ENCODE assay signal across 15 mouse cellular contexts in genomic region chr1:127675253-127675652, GRCm38 (mm10). TPM values are rescaled to one million over a fixed set of nuclear protein-coding genes. Genes with fewer than 3 reads are reported as not detected.
DNase-seq lines count a peak whose midpoint lies in the region; ATAC-seq and TF ChIP-seq lines count a peak whose summit lies in the region.
"Had no signal": no experiment of that assay in that cellular context is flagged by ENCODE, and none has a peak within 500 bp of the region (broad histone marks: within the 10 kb centered on the region; RNA-seq: fewer than 3 reads in every experiment).

No protein-coding gene starts in this region.

- TF ChIP-seq EP300 in lung, postnatal 0 days (IDR thresholded peaks at IDR 0.05) = no peak

- TF ChIP-seq CTCF in lung, postnatal 0 days (IDR thresholded peaks at IDR 0.05) = no peak

- H3K36me3 ChIP-seq in hindbrain, embryonic 11.5 days (ENCODE audit: control insufficient read depth, insufficient read depth, low read length) = no peaks in the 10 kb centered on the region
- no peaks in the 10 kb centered on the region for H3K36me3 ChIP-seq in hindbrain, embryonic 10.5 days
- no peaks in the 10 kb centered on the region; the same call in 1 of the 2 replicates for H3K36me3 ChIP-seq in hindbrain, embryonic 14.5 days (replicated peaks; ENCODE audit: control insufficient read depth, insufficient read depth)
- H3K36me3 ChIP-seq in midbrain, embryonic 12.5 days = no peaks in the 10 kb centered on the region
- no peaks in the 10 kb centered on the region for H3K36me3 ChIP-seq in neural tube, embryonic 15.5 days
- no peaks in the 10 kb centered on the region for H3K36me3 ChIP-seq in lung, postnatal 0 days (ENCODE audit: insufficient read depth, low read length)
- H3K36me3 ChIP-seq: limb, embryonic 10.5 days; liver, embryonic 12.5 days had no signal

- peak overlapping the region; percentile 21 for H3K4me2 ChIP-seq in hindbrain, embryonic 11.5 days (replicated peaks; ENCODE audit: low read depth, low read length)
- H3K4me2 ChIP-seq in hindbrain, embryonic 14.5 days (replicated peaks) = peak overlapping the region; percentile 83
- H3K4me2 ChIP-seq in midbrain, embryonic 12.5 days (replicated peaks) = peak overlapping the region; percentile 93
- peak overlapping the region; percentile 80 for H3K4me2 ChIP-seq in neural tube, embryonic 15.5 days
- H3K4me2 ChIP-seq in lung, postnatal 0 days (replicated peaks; ENCODE audit: low read depth, low read length) = no peak overlapping the region
- H3K4me2 ChIP-seq: liver, embryonic 12.5 days had no signal

- H3K4me3 ChIP-seq in hindbrain, embryonic 11.5 days (ENCODE audit: low read depth, low read length) = peak overlapping the region; percentile 60; the same call in 1 of the 2 replicates
- no peak overlapping the region for H3K4me3 ChIP-seq in hindbrain, embryonic 10.5 days
- H3K4me3 ChIP-seq in hindbrain, embryonic 14.5 days (replicated peaks; ENCODE audit: low read length) = peak overlapping the region; percentile 66
- H3K4me3 ChIP-seq in midbrain, embryonic 12.5 days = peak overlapping the region; percentile 68
- H3K4me3 ChIP-seq in neural tube, embryonic 15.5 days (replicated peaks) = peak overlapping the region; percentile 62
- no peak overlapping the region for H3K4me3 ChIP-seq in lung, postnatal 0 days (ENCODE audit: low read depth, low read length)
- H3K4me3 ChIP-seq: limb, embryonic 10.5 days; liver, embryonic 12.5 days had no signal

- H3K4me1 ChIP-seq in hindbrain, embryonic 11.5 days (replicated peaks; ENCODE audit: control insufficient read depth, insufficient read depth, low read length) = peaks cover 6% of the 10 kb centered on the region; the same call in 1 of the 2 replicates
- H3K4me1 ChIP-seq in hindbrain, embryonic 10.5 days (replicated peaks) = peaks cover 32% of the 10 kb centered on the region
- H3K4me1 ChIP-seq in hindbrain, embryonic 14.5 days (replicated peaks; ENCODE audit: control insufficient read depth, insufficient read depth, low read length) = peaks cover 16% of the 10 kb centered on the region; the same call in 1 of the 2 replicates
- peaks cover 28% of the 10 kb centered on the region; the same call in 1 of the 2 replicates for H3K4me1 ChIP-seq in midbrain, embryonic 12.5 days
- H3K4me1 ChIP-seq in neural tube, embryonic 15.5 days = peaks cover 36% of the 10 kb centered on the region
- no peaks in the 10 kb centered on the region for H3K4me1 ChIP-seq in lung, postnatal 0 days (ENCODE audit: insufficient read depth, low read depth, low read length)

- peak; percentile 37 for DNase-seq in hindbrain, embryonic 11.5 days (ENCODE audit: low spot score)
- no peak for DNase-seq in hindbrain, embryonic 10.5 days (ENCODE audit: low spot score)
- DNase-seq in hindbrain, embryonic 14.5 days (ENCODE audit: low spot score) = no peak
- no peak for DNase-seq in frontal cortex, postnatal 36 days (ENCODE audit: low spot score in 2 of 2)
- DNase-seq in lung, postnatal 0 days (ENCODE audit: low spot score) = no peak
- DNase-seq: adrenal gland, adult 8-10 months; cerebellum, adult 18-20 months; embryo, embryonic 11 days had no signal

- no peak for ATAC-seq in hindbrain, embryonic 11.5 days (ENCODE audit: low FRiP score)
- no peak for ATAC-seq in hindbrain, embryonic 14.5 days (ENCODE audit: low FRiP score)
- ATAC-seq in midbrain, embryonic 12.5 days (ENCODE audit: low FRiP score, low read depth) = no peak
- ATAC-seq in neural tube, embryonic 15.5 days (ENCODE audit: low FRiP score) = no peak
- ATAC-seq in lung, postnatal 0 days = no peak
- ATAC-seq: CD4-positive, CD25-positive, alpha-beta regulatory T cell, adult 4 months; inflammation-experienced regulatory T-cells, adult 6 months; liver, embryonic 12.5 days had no signal

- H3K27ac ChIP-seq in hindbrain, embryonic 11.5 days (ENCODE audit: low read depth, low read length) = no peak overlapping the region
- no peak overlapping the region for H3K27ac ChIP-seq in hindbrain, embryonic 10.5 days
- H3K27ac ChIP-seq in hindbrain, embryonic 14.5 days = peak overlapping the region; percentile 75
- H3K27ac ChIP-seq in midbrain, embryonic 12.5 days (replicated peaks) = 0 out of 2 replicates have a peak overlapping the region, but pooled peaks have one; percentile 83
- peak overlapping the region; percentile 64 for H3K27ac ChIP-seq in neural tube, embryonic 15.5 days (replicated peaks)
- H3K27ac ChIP-seq in lung, postnatal 0 days (ENCODE audit: low read length) = no peak overlapping the region
- H3K27ac ChIP-seq: limb, embryonic 10.5 days; liver, embryonic 12.5 days had no signal

- H3K9ac ChIP-seq in hindbrain, embryonic 11.5 days (ENCODE audit: low read depth, low read length) = peak overlapping the region; percentile 77; the same call in 1 of the 2 replicates
- H3K9ac ChIP-seq in hindbrain, embryonic 14.5 days = peak overlapping the region; percentile 77
- peak overlapping the region; percentile 29; the same call in 1 of the 2 replicates for H3K9ac ChIP-seq in midbrain, embryonic 12.5 days (replicated peaks)
- H3K9ac ChIP-seq in neural tube, embryonic 15.5 days (replicated peaks) = no peak overlapping the region
- no peak overlapping the region for H3K9ac ChIP-seq in lung, postnatal 0 days (replicated peaks; ENCODE audit: low read depth)
- H3K9ac ChIP-seq: liver, embryonic 12.5 days had no signal

- 25% methylated on average over 1 of the region's 1 CpGs for WGBS in hindbrain, embryonic 11.5 days
- 34% methylated on average over 1 of the region's 1 CpGs for WGBS in hindbrain, embryonic 10.5 days
- WGBS in hindbrain, embryonic 14.5 days = 38% methylated on average over 1 of the region's 1 CpGs
- WGBS in midbrain, embryonic 12.5 days = 30% methylated on average over 1 of the region's 1 CpGs
- WGBS in neural tube, embryonic 15.5 days = 33% methylated on average over 1 of the region's 1 CpGs
- WGBS in lung, postnatal 0 days = 60% methylated on average over 1 of the region's 1 CpGs

- H3K9me3 ChIP-seq in hindbrain, embryonic 11.5 days (ENCODE audit: control insufficient read depth, low read length) = no peaks in the 10 kb centered on the region
- H3K9me3 ChIP-seq in hindbrain, embryonic 10.5 days = no peaks in the 10 kb centered on the region
- no peaks in the 10 kb centered on the region for H3K9me3 ChIP-seq in hindbrain, embryonic 14.5 days (ENCODE audit: control insufficient read depth, low read length)
- H3K9me3 ChIP-seq in midbrain, embryonic 12.5 days = no peaks in the 10 kb centered on the region
- H3K9me3 ChIP-seq in neural tube, embryonic 15.5 days (replicated peaks) = no peaks in the 10 kb centered on the region
- H3K9me3 ChIP-seq in lung, postnatal 0 days (ENCODE audit: low read length) = no peaks in the 10 kb centered on the region
- H3K9me3 ChIP-seq: limb, embryonic 10.5 days; liver, embryonic 12.5 days had no signal

- peaks cover 31% of the 10 kb centered on the region for H3K27me3 ChIP-seq in hindbrain, embryonic 11.5 days (ENCODE audit: control insufficient read depth, insufficient read depth, low read length)
- peaks cover 73% of the 10 kb centered on the region for H3K27me3 ChIP-seq in hindbrain, embryonic 10.5 days (ENCODE audit: insufficient read depth, poor library complexity, severe bottlenecking)
- peaks cover 12% of the 10 kb centered on the region; the same call in 1 of the 2 replicates for H3K27me3 ChIP-seq in hindbrain, embryonic 14.5 days (ENCODE audit: control insufficient read depth, insufficient read depth, low read length)
- peaks cover 64% of the 10 kb centered on the region for H3K27me3 ChIP-seq in midbrain, embryonic 12.5 days
- H3K27me3 ChIP-seq in neural tube, embryonic 15.5 days (replicated peaks) = peaks cover 39% of the 10 kb centered on the region
- H3K27me3 ChIP-seq in lung, postnatal 0 days (replicated peaks; ENCODE audit: insufficient read depth, low read length) = peaks cover 33% of the 10 kb centered on the region

RNA-seq across cellular contexts. Expression of gene Tmem163, which starts 4.1 kb away (rescaled TPM):
- 34.1 and 36.2 TPM in 2 replicates for polyA plus RNA-seq in hindbrain, embryonic 11.5 days (2014; fragmentation: Nextera tagmentation; extraction: Ambion mirVana)
- polyA plus RNA-seq in hindbrain, embryonic 10.5 days (2016; fragmentation: Nextera tagmentation; extraction: Ambion mirVana) = 12.4 and 28.8 TPM in 2 replicates
- polyA plus RNA-seq in hindbrain, embryonic 14.5 days (2014; fragmentation: Nextera tagmentation; extraction: Ambion mirVana) = 55.6 and 61.5 TPM in 2 replicates
- polyA plus RNA-seq in midbrain, embryonic 12.5 days (2016; fragmentation: Nextera tagmentation; extraction: Ambion mirVana) = 55.1 and 55.2 TPM in 2 replicates
- polyA plus RNA-seq in neural tube, embryonic 15.5 days (2015; fragmentation: Nextera tagmentation; extraction: Ambion mirVana) = 47.1 and 54.1 TPM in 2 replicates
- polyA plus RNA-seq in lung, postnatal 0 days (2015; fragmentation: Nextera tagmentation; extraction: Ambion mirVana) = 19.6 and 20.0 TPM in 2 replicates

RNA-seq across cellular contexts. Expression of gene Acmsd, which starts 54.0 kb away (rescaled TPM):
- 0.17 and 0.37 TPM in 2 replicates for polyA plus RNA-seq in hindbrain, embryonic 11.5 days (2014; fragmentation: Nextera tagmentation; extraction: Ambion mirVana)
- polyA plus RNA-seq in hindbrain, embryonic 10.5 days (2016; fragmentation: Nextera tagmentation; extraction: Ambion mirVana) = 0.27 and 0.35 TPM in 2 replicates
- polyA plus RNA-seq in hindbrain, embryonic 14.5 days (2014; fragmentation: Nextera tagmentation; extraction: Ambion mirVana) = 0.17 TPM in 1 of 2 replicates, not detected in the other
- polyA plus RNA-seq in midbrain, embryonic 12.5 days (2016; fragmentation: Nextera tagmentation; extraction: Ambion mirVana) = 0.25 and 0.36 TPM in 2 replicates
- not detected in 2 replicates for polyA plus RNA-seq in neural tube, embryonic 15.5 days (2015; fragmentation: Nextera tagmentation; extraction: Ambion mirVana)
- 0.21 and 0.44 TPM in 2 replicates for polyA plus RNA-seq in lung, postnatal 0 days (2015; fragmentation: Nextera tagmentation; extraction: Ambion mirVana)
- polyA plus RNA-seq: brain, embryonic 14.5 days; inflammation-experienced regulatory T-cells, adult 6 months had no signal

Comparison
In these comparisons a context has a peak if more than half of its experiments do, and no peak if none do; other contexts are left out.
1. H3K27ac ChIP-seq: peak in hindbrain, embryonic 14.5 days (single experiment), midbrain, embryonic 12.5 days (single experiment) and neural tube, embryonic 15.5 days (single experiment); none in hindbrain, embryonic 11.5 days (single experiment), hindbrain, embryonic 10.5 days (single experiment) and lung, postnatal 0 days (single experiment).
2. H3K4me3 ChIP-seq: peak in hindbrain, embryonic 11.5 days (single experiment), hindbrain, embryonic 14.5 days (single experiment), midbrain, embryonic 12.5 days (single experiment) and neural tube, embryonic 15.5 days (single experiment); none in hindbrain, embryonic 10.5 days (single experiment) and lung, postnatal 0 days (single experiment).
3. H3K9ac ChIP-seq: peak in hindbrain, embryonic 11.5 days (single experiment), hindbrain, embryonic 14.5 days (single experiment) and midbrain, embryonic 12.5 days (single experiment); none in neural tube, embryonic 15.5 days (single experiment) and lung, postnatal 0 days (single experiment).